Mouse (Mus musculus): Measurements from ENCODE around the gene Dnlz. TPM values are rescaled to one million over a fixed set of nuclear protein-coding genes. Genes with fewer than 3 reads are reported as not detected.
A peak's percentile ranks its signal among the peaks of the same experiment; 100 is the strongest.
"Not testable (repeated sequence)": the region's sequence is repeated elsewhere in the genome, so short reads cannot be mapped to it uniquely, and the experiment has no call there.

Gene Dnlz
- 34.4 and 35.3 TPM in 2 replicates for polyA plus RNA-seq (2012; ENCODE audit: insufficient read depth, low replicate concordance)

DNA sequence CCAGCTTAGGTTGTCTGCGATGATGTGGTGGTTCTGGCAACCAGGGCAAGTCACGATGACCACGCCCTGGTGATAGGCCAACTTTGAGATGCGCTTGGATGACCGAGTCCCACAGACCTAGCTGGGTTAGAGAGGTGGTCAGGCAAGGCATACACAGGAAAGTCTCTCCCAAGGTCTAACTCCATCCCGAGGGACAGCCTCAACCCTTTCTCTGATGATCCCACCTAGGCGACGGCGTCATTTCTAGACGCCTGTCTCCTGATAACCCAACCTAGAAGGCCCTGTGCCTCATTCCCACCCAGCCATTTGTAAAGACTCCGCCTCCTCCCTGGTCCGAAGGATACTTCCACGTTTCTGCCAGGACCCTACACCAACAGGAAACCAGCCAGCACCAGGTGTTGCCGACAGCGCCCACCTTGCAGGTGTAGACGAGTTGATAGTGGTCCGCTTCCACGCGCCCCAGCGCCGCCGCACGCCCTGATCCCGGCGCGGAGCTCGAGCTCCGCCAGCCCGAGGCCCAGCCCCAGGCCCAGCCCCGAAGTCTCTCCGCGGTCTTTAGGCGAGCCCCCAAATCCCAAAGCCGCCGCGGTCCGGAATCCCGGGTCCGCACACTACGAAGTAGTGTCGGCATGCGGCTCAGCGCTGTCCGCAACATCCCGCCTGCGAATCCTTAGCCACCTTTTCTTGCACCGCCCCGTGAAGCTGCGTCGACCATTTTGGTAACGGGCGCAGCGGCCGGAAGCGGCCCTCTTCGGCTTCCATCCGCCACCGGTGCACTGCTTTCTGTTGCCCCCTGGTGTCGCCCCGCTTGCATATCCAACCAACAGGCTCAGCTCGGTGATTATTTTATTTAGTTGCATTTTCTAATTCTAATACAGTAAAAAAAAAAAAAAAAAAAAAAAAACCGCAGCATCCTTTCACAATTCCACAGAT lies at the start of gene Dnlz:
Gene Dnlz, minus strand, starts transcription at position 753 of the 933 bp plus-strand sequence.
- peaks cover 13% of the 10 kb centered on the region for H3K27me3 ChIP-seq (replicated peaks)
- TF ChIP-seq GATA1 (IDR thresholded peaks at IDR 0.05; ENCODE audit: borderline replicate concordance, low read length) (no peak), FLI1 (IDR thresholded peaks at IDR 0.05; ENCODE audit: low read length) (no peak)
- peaks cover 83% of the 10 kb centered on the region for H3K4me1 ChIP-seq
- peak within 1 kb of the TSS; percentile 98 for H3K4me3 ChIP-seq (replicated peaks)
- peaks cover 70% of the 10 kb centered on the region for H3K36me3 ChIP-seq (replicated peaks; ENCODE audit: low read length)
- H3K9me3 ChIP-seq, result no peaks in the 10 kb centered on the region

DNA sequence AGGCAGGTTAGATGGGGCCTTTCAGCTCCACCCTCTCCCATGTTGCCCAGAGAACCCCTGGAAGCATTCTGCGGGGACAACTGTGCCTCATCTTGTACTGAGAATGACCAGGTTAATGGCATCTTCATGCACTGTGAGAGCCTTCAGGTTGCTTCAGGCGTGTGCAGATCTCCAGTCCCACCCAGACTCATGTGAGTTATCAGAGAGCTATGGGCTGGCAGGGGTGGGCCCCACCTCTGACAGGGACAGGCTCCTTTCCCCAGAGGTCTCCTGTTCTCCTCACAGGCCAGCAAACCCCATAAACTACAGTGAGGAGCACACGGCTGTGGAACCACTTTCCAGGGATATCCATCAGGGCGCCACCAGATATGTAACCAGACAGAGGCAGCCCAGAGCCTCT lies 49.1 kb upstream of the Dnlz start:
- peaks cover 92% of the 10 kb centered on the region for H3K36me3 ChIP-seq (replicated peaks; ENCODE audit: low read length)
- H3K9me3 ChIP-seq, result no peaks in the 10 kb centered on the region
- no peak overlapping the region for H3K4me3 ChIP-seq (replicated peaks)
- TF ChIP-seq GATA1 (IDR thresholded peaks at IDR 0.05; ENCODE audit: borderline replicate concordance, low read length) (no peak), FLI1 (IDR thresholded peaks at IDR 0.05; ENCODE audit: low read length) (no peak)
- H3K27me3 ChIP-seq (replicated peaks), result no peaks in the 10 kb centered on the region
- H3K4me1 ChIP-seq, result peaks cover 40% of the 10 kb centered on the region

DNA sequence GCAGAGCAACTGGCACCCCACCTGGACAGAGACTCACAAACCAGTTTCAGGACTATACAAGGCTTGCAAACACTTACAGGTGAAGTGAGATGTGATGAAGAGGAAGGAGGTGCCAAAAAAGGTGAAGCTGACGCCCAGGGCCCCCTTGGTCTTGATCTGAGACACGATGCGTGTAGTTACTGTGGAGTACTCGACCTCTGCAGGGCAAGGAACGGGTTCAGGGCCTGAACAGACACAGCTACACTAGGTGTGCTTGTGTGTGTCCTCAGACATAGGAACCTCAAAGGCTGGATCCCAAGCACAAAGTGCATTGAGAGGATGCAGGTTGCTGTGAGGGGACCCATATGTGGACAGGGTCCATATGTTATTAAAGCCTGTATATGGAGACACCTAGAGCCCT lies 48.4 kb upstream of the Dnlz start:
- Histone ChIP-seq H3K36me3 (replicated peaks; ENCODE audit: low read length) (peaks cover 92% of the 10 kb centered on the region), H3K9me3 (no peaks in the 10 kb centered on the region), H3K4me1 (peaks cover 33% of the 10 kb centered on the region), H3K4me3 (replicated peaks) (no peak overlapping the region), H3K27me3 (replicated peaks) (no peaks in the 10 kb centered on the region)
- no peak for TF ChIP-seq GATA1 (IDR thresholded peaks at IDR 0.05; ENCODE audit: borderline replicate concordance, low read length)
- no peak for TF ChIP-seq FLI1 (IDR thresholded peaks at IDR 0.05; ENCODE audit: low read length)

DNA sequence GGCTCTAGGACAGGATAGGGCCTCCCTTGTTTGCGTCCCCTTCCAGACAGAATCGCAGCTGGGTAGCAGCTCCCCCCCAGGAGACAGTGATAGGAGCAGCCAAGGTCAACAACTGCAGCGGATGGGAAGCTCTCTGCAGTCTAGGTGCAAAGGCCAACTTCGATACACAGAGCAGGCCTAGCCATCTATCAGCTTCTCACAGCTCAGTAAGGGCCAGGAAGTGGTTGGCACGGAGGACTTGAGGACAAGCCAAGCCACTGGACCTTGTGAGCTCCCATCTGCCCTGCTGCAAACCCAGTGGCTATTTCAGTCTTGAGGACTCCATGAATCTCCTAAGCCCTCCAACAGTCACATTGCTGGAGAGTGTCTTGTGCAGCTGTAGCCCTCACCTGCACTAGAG lies 47.7 kb upstream of the Dnlz start:
- Histone ChIP-seq H3K9me3 (no peaks in the 10 kb centered on the region), H3K4me3 (replicated peaks) (no peak overlapping the region), H3K27me3 (replicated peaks) (no peaks in the 10 kb centered on the region), H3K4me1 (peaks cover 26% of the 10 kb centered on the region), H3K36me3 (replicated peaks; ENCODE audit: low read length) (peaks cover 92% of the 10 kb centered on the region)
- TF ChIP-seq GATA1 (IDR thresholded peaks at IDR 0.05; ENCODE audit: borderline replicate concordance, low read length), result no peak
- TF ChIP-seq FLI1 (IDR thresholded peaks at IDR 0.05; ENCODE audit: low read length), result no peak

DNA sequence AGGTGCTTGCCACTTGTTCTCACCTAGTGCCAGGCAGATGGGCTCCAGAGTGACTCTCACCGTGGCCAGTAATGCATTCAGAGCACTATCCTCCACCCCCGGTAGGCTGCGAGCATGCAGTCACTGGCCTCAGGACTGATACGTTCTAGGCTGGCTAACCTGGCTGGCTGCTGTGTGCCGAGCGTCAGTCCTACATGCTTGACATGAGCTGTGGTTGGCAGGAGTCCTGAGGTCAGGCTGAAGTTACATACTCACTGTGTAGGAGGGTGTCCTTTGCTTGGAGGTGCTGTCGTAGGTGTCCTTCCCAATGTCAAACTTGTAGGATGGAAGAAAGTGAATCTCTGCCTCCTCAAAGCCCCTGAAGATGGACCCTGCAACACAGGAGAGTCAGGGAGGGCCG lies 47.1 kb upstream of the Dnlz start:
- no peak overlapping the region for H3K4me3 ChIP-seq (replicated peaks)
- no peaks in the 10 kb centered on the region for H3K27me3 ChIP-seq (replicated peaks)
- TF ChIP-seq FLI1 (IDR thresholded peaks at IDR 0.05; ENCODE audit: low read length) (no peak), GATA1 (IDR thresholded peaks at IDR 0.05; ENCODE audit: borderline replicate concordance, low read length) (no peak)
- no peaks in the 10 kb centered on the region for H3K9me3 ChIP-seq
- H3K36me3 ChIP-seq (replicated peaks; ENCODE audit: low read length), result peaks cover 97% of the 10 kb centered on the region
- peaks cover 24% of the 10 kb centered on the region for H3K4me1 ChIP-seq

DNA sequence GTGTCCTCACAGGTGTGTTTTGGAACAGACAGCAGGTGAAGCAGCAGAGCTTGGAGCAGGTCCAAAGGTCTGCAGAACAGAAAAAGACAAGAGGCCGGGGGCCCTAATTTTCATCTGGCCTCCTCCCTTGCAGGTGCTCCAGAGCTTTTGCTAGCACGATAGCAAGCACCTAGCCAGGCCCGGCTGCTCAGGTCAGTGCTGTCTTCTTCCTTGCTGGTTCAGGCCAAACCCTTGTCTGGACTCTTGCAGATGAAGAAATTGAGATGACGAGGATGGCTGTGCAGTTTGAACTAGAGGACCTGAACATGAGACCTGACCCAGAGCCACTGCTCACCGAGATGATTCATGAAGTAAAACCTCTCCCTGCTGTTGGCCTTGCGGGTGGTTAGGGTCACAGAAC lies 39.7 kb upstream of the Dnlz start:
- peaks cover 78% of the 10 kb centered on the region for H3K36me3 ChIP-seq (replicated peaks; ENCODE audit: low read length)

DNA sequence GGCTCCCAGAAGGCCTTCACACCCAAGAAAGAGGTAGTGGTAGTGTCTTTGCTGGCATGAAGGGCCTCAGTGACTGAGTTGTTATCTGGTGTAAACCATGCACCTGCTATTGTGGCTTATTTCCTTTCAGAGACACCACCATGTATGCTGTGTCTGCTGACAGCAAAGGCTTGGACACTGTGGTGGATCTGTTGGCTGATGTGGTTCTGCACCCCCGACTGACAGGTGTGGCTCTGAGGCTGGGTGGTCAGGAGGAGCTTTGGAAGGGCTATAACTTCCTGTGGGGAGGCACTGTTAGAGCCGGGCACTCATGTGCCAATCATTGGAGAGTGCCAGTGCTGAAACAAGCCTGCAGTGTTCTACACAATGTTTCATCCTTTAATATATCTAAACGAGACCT lies 39.0 kb upstream of the Dnlz start:
- Histone ChIP-seq H3K27me3 (replicated peaks) (no peaks in the 10 kb centered on the region), H3K4me1 (peaks cover 60% of the 10 kb centered on the region), H3K9me3 (no peaks in the 10 kb centered on the region), H3K4me3 (replicated peaks) (peak overlapping the region; percentile 7), H3K36me3 (replicated peaks; ENCODE audit: low read length) (peaks cover 78% of the 10 kb centered on the region)
- TF ChIP-seq GATA1 (IDR thresholded peaks at IDR 0.05; ENCODE audit: borderline replicate concordance, low read length), result no peak
- TF ChIP-seq FLI1 (IDR thresholded peaks at IDR 0.05; ENCODE audit: low read length), result no peak

More for the DNA sequence above, 39.7 kb upstream of the Dnlz start:
- Histone ChIP-seq H3K4me1 (peaks cover 59% of the 10 kb centered on the region), H3K9me3 (no peaks in the 10 kb centered on the region), H3K4me3 (replicated peaks) (no peak overlapping the region), H3K27me3 (replicated peaks) (no peaks in the 10 kb centered on the region)
- TF ChIP-seq FLI1 (IDR thresholded peaks at IDR 0.05; ENCODE audit: low read length) (no peak), GATA1 (IDR thresholded peaks at IDR 0.05; ENCODE audit: borderline replicate concordance, low read length) (no peak)

DNA sequence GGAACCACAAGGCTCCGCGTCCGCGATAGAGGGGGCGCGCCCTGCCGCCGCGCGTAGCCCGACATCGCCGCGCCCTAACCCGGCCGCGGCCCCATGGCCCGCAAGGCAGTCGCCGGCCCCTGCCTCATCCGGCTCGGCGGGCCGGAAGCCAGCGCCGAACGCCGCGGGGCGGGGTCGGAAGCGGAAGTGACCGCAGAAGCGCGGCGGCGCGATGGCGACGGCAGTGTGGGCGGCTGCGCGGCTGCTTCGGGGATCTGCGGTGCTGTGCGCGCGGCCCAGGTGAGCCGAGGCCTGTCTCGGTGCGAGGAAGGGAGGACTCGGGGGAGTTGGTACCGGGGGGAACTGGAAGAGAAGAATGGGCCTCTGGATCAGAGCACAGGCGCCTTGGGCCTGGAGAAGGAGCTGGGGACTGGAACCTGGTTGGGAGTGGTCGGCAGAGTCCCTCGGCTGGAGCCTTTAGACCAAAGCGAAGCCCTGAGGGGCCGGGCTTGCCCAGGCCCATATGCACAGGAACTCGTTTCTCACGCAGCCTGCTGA lies 37.3 kb upstream of the Dnlz start, which contains the start of the genes Entr1 and Pmpca:
Gene Entr1, minus strand, starts transcription at position 163 of the 537 bp plus-strand sequence.
Gene Pmpca, plus strand, starts transcription at position 186 of the 537 bp plus-strand sequence.
- Histone ChIP-seq H3K4me1 (peaks cover 60% of the 10 kb centered on the region), H3K9me3 (no peaks in the 10 kb centered on the region), H3K36me3 (replicated peaks; ENCODE audit: low read length) (peaks cover 78% of the 10 kb centered on the region), H3K27me3 (replicated peaks) (no peaks in the 10 kb centered on the region), H3K4me3 (replicated peaks) (peak within 1 kb of the TSS; percentile 94)
- TF ChIP-seq FLI1 (IDR thresholded peaks at IDR 0.05; ENCODE audit: low read length) (peak; percentile 91), GATA1 (IDR thresholded peaks at IDR 0.05; ENCODE audit: borderline replicate concordance, low read length) (no peak)

DNA sequence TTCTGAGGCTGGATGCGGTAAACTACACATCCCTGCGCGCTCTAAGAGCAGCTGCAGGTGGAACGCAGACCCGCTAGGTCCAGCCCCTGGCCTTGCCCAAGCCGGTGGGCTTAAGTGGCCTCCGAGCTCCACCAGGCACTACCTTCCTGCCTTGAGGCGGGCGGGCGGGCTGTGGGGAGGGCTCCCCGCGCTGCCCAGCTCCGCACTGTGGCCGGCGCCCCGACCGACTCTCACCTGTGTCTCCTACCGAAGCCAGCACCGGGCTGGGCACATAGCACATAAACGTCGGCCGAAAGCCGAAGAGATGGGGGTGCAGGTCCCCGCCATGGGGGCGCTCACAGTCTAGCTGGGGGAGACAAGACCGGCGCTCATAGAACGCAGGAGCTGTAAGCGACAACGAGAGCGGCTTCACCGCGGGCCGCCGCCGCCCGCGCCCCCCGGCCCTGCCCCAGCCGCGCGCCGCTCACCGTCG lies 36.8 kb upstream of the Dnlz start:
- peaks cover 60% of the 10 kb centered on the region for H3K4me1 ChIP-seq

DNA sequence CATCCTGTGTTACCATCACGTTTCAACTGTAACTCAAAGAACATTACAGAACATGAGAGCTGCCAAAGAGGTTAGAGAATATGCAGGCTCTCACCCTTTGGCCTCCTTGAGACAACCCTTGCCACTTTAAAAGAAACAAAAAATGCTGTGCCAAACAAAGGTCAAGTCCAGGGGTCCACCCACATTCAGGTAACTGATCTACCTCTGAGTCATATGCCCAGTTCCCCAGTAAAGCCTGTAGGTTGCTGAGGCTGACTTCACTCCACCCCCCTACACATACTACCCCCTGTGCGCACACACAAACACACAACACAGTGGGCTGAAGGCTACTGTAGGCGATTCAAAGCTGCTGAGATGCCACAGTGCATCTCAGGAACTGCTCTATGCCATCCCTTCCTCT lies 35.8 kb upstream of the Dnlz start:
- peak overlapping the region; percentile 84 for H3K4me3 ChIP-seq (replicated peaks)
- H3K4me1 ChIP-seq, result peaks cover 52% of the 10 kb centered on the region

More for the DNA sequence above, 36.8 kb upstream of the Dnlz start:
- no peaks in the 10 kb centered on the region for H3K9me3 ChIP-seq
- H3K4me3 ChIP-seq (replicated peaks), result peak overlapping the region; percentile 94
- H3K27me3 ChIP-seq (replicated peaks), result no peaks in the 10 kb centered on the region
- peaks cover 78% of the 10 kb centered on the region for H3K36me3 ChIP-seq (replicated peaks; ENCODE audit: low read length)
- no peak for TF ChIP-seq GATA1 (IDR thresholded peaks at IDR 0.05; ENCODE audit: borderline replicate concordance, low read length)
- no peak for TF ChIP-seq FLI1 (IDR thresholded peaks at IDR 0.05; ENCODE audit: low read length)

DNA sequence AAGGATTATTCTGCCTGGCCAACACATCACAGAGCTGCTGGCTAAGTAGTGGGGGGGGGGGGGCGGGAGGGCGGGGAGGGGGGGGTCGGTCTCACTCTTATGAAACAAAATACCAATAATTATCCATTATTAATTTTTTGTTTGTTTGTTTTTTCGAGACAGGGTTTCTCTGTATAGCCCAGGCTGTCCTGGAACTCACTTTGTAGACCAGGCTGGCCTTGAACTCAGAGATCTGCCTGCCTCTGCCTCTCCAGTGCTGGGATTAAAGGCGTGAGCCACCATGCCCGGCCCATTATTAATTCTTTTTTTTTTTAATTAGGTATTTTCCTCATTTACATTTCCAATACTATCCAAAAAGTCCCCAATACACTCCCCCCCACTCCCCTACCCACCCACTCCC lies 29.0 kb upstream of the Dnlz start:
- not testable (repeated sequence) for H3K27me3 ChIP-seq (replicated peaks); H3K9me3 ChIP-seq
- H3K36me3 ChIP-seq (replicated peaks; ENCODE audit: low read length), result peaks cover 76% of the 10 kb centered on the region
- peak overlapping the region; percentile 99 for H3K4me3 ChIP-seq (replicated peaks)
- peaks cover 20% of the 10 kb centered on the region for H3K4me1 ChIP-seq

More for the DNA sequence above, 35.8 kb upstream of the Dnlz start:
- TF ChIP-seq FLI1 (IDR thresholded peaks at IDR 0.05; ENCODE audit: low read length), result no peak
- TF ChIP-seq GATA1 (IDR thresholded peaks at IDR 0.05; ENCODE audit: borderline replicate concordance, low read length), result no peak
- H3K36me3 ChIP-seq (replicated peaks; ENCODE audit: low read length), result peaks cover 78% of the 10 kb centered on the region
- H3K27me3 ChIP-seq (replicated peaks), result no peaks in the 10 kb centered on the region
- H3K9me3 ChIP-seq, result no peaks in the 10 kb centered on the region
